Mouse (Mus musculus) neural tube, embryonic 13.5 days (tissue): ENCODE results near the gene Lclat1. TPM values are rescaled to one million over a fixed set of nuclear protein-coding genes. Genes with fewer than 3 reads are reported as not detected.
"Not testable (repeated sequence)": the region's sequence is repeated elsewhere in the genome, so short reads cannot be mapped to it uniquely, and the experiment has no call there.

ENCODE experiments used
- ATAC-seq: fragments of 200-750 bp; cut with Nextera tagmentation; 2 replicates; pipeline ENCODE4 v1.8.0; 2017; ENCODE audit warnings: low read depth, mild to moderate bottlenecking, moderate TSS enrichment, moderate library complexity
- H3K27ac ChIP-seq: fragments of 300-500 bp; sonication (generic); replicated peaks from 2 replicates; pipeline ENCODE4 v1.5.1; 2015; ENCODE audit warnings: moderate library complexity, mild to moderate bottlenecking, inconsistent platforms
- H3K27me3 ChIP-seq: fragments of 300-500 bp; sonication (generic); 2 replicates; pipeline ENCODE4 v1.6.1; 2015; ENCODE audit warnings: mild to moderate bottlenecking, inconsistent platforms
- H3K36me3 ChIP-seq: fragments of 300-500 bp; sonication (generic); 2 replicates; pipeline ENCODE4 v1.6.1; 2015; ENCODE audit warnings: mild to moderate bottlenecking, inconsistent platforms
- H3K4me1 ChIP-seq: fragments of 300-500 bp; sonication (generic); replicated peaks from 2 replicates; pipeline ENCODE4 v1.6.1; 2015; ENCODE audit warnings: inconsistent platforms
- H3K4me2 ChIP-seq: fragments of 300-500 bp; sonication (generic); 2 replicates; pipeline ENCODE4 v1.6.1; 2015; ENCODE audit warnings: inconsistent platforms, mild to moderate bottlenecking, moderate library complexity
- H3K4me3 ChIP-seq: fragments of 300-500 bp; sonication (generic); 2 replicates; pipeline ENCODE4 v1.5.1; 2015; ENCODE audit warnings: mild to moderate bottlenecking, inconsistent platforms
- H3K9ac ChIP-seq: fragments of 300-500 bp; sonication (generic); 2 replicates; pipeline ENCODE4 v1.6.1; 2015; ENCODE audit warnings: moderate library complexity, mild to moderate bottlenecking, inconsistent platforms
- H3K9me3 ChIP-seq: fragments of 300-500 bp; sonication (generic); 2 replicates; pipeline ENCODE4 v1.6.1; 2016; ENCODE audit warnings: inconsistent platforms
- WGBS: fragments of 180-500 bp; shearing (Covaris S2); methylation state at CpG from one replicate; pipeline ENCODE4 v1.1.7; 2015; 5-methylcytosine and 5-hydroxymethylcytosine counted together
- polyA plus RNA-seq: library from polyadenylated mRNA; unstranded; fragments of >200 nt; fragmentation: Nextera tagmentation; extraction: Ambion mirVana; gene quantifications from 2 replicates; pipeline ENCODE4 v1.2.1, GENCODE M21; 2015

The Lclat1 gene
- polyA plus RNA-seq, 1 experiment from 2014 or later = 10.9 TPM

- H3K27ac ChIP-seq = no peak overlapping the region
- ATAC-seq = no peak
- H3K4me2 ChIP-seq = no peak overlapping the region
- WGBS = 92% methylated on average over 6 of the region's 6 CpGs
- H3K4me3 ChIP-seq = no peak overlapping the region
- H3K4me1 ChIP-seq = no peaks in the 10 kb centered on the region
- no peaks in the 10 kb centered on the region for H3K36me3 ChIP-seq
- no peaks in the 10 kb centered on the region for H3K9me3 ChIP-seq
- H3K9ac ChIP-seq = no peak overlapping the region
- H3K27me3 ChIP-seq = no peaks in the 10 kb centered on the region
Observed at GRCm38 (mm10) chr17:73119150-73119549, 11.4 kb downstream of the Lclat1 start.

GRCm38 (mm10) chr17:73120545-73120944, 12.8 kb downstream of the Lclat1 start:
- no peak for ATAC-seq
- no peaks in the 10 kb centered on the region for H3K27me3 ChIP-seq
- H3K27ac ChIP-seq = no peak overlapping the region
- no peak overlapping the region for H3K4me3 ChIP-seq
- WGBS = 81% methylated on average over 5 of the region's 5 CpGs
- no peaks in the 10 kb centered on the region for H3K9me3 ChIP-seq
- H3K36me3 ChIP-seq = no peaks in the 10 kb centered on the region
- H3K4me1 ChIP-seq = no peaks in the 10 kb centered on the region
- no peak overlapping the region for H3K9ac ChIP-seq
- no peak overlapping the region for H3K4me2 ChIP-seq

GRCm38 (mm10) chr17:73121726-73122125, 13.9 kb downstream of the Lclat1 start:
- Histone ChIP-seq H3K4me2 (no peak overlapping the region), H3K9ac (no peak overlapping the region), H3K4me3 (no peak overlapping the region), H3K36me3 (no peaks in the 10 kb centered on the region), H3K27me3 (no peaks in the 10 kb centered on the region), H3K27ac (no peak overlapping the region), H3K4me1 (no peaks in the 10 kb centered on the region), H3K9me3 (no peaks in the 10 kb centered on the region)
- 88% methylated on average over 2 of the region's 2 CpGs for WGBS
- no peak for ATAC-seq

GRCm38 (mm10) chr17:73126349-73126748, 18.6 kb downstream of the Lclat1 start:
- no peak overlapping the region for H3K9ac ChIP-seq
- ATAC-seq = no peak

GRCm38 (mm10) chr17:73126903-73127302, 19.1 kb downstream of the Lclat1 start:
- Histone ChIP-seq H3K36me3 (no peaks in the 10 kb centered on the region), H3K27ac (no peak overlapping the region), H3K4me3 (no peak overlapping the region), H3K4me1 (no peaks in the 10 kb centered on the region), H3K9me3 (no peaks in the 10 kb centered on the region), H3K4me2 (no peak overlapping the region), H3K27me3 (no peaks in the 10 kb centered on the region), H3K9ac (no peak overlapping the region)
- ATAC-seq = no peak

More at GRCm38 (mm10) chr17:73126349-73126748, 18.6 kb downstream of the Lclat1 start:
- no peaks in the 10 kb centered on the region for H3K36me3 ChIP-seq
- no peak overlapping the region for H3K4me3 ChIP-seq
- no peak overlapping the region for H3K4me2 ChIP-seq
- no peaks in the 10 kb centered on the region for H3K4me1 ChIP-seq
- 76% methylated on average over 2 of the region's 2 CpGs for WGBS
- H3K9me3 ChIP-seq = no peaks in the 10 kb centered on the region
- H3K27ac ChIP-seq = no peak overlapping the region
- H3K27me3 ChIP-seq = no peaks in the 10 kb centered on the region

- Histone ChIP-seq H3K27me3 (no peaks in the 10 kb centered on the region), H3K4me1 (no peaks in the 10 kb centered on the region), H3K27ac (no peak overlapping the region), H3K9me3 (no peaks in the 10 kb centered on the region), H3K36me3 (no peaks in the 10 kb centered on the region), H3K4me3 (no peak overlapping the region), H3K4me2 (no peak overlapping the region), H3K9ac (no peak overlapping the region)
- ATAC-seq = no peak
- WGBS = 92% methylated on average over 5 of the region's 5 CpGs
Observed at GRCm38 (mm10) chr17:73136562-73137484, 29.0 kb downstream of the Lclat1 start.

GRCm38 (mm10) chr17:73138217-73138616, 30.4 kb downstream of the Lclat1 start:
- no peak for ATAC-seq
- no peaks in the 10 kb centered on the region for H3K4me1 ChIP-seq
- H3K36me3 ChIP-seq = no peaks in the 10 kb centered on the region
- no peaks in the 10 kb centered on the region for H3K9me3 ChIP-seq
- H3K4me2 ChIP-seq = no peak overlapping the region
- no peak overlapping the region for H3K27ac ChIP-seq
- H3K4me3 ChIP-seq = no peak overlapping the region
- 97% methylated on average over 3 of the region's 3 CpGs for WGBS
- no peak overlapping the region for H3K9ac ChIP-seq
- no peaks in the 10 kb centered on the region for H3K27me3 ChIP-seq

GRCm38 (mm10) chr17:73142029-73142428, 34.2 kb downstream of the Lclat1 start:
- Histone ChIP-seq H3K4me3 (no peak overlapping the region), H3K9ac (no peak overlapping the region), H3K4me1 (no peaks in the 10 kb centered on the region), H3K27me3 (no peaks in the 10 kb centered on the region), H3K27ac (no peak overlapping the region), H3K9me3 (no peaks in the 10 kb centered on the region), H3K36me3 (no peaks in the 10 kb centered on the region), H3K4me2 (no peak overlapping the region)
- 94% methylated on average over 4 of the region's 4 CpGs for WGBS
- no peak for ATAC-seq

GRCm38 (mm10) chr17:73142445-73142844, 34.7 kb downstream of the Lclat1 start:
- Histone ChIP-seq H3K27me3 (no peaks in the 10 kb centered on the region), H3K27ac (no peak overlapping the region), H3K4me2 (no peak overlapping the region), H3K9me3 (no peaks in the 10 kb centered on the region), H3K4me3 (no peak overlapping the region), H3K36me3 (no peaks in the 10 kb centered on the region), H3K4me1 (no peaks in the 10 kb centered on the region), H3K9ac (no peak overlapping the region)
- ATAC-seq = no peak
- WGBS = 87% methylated on average over 2 of the region's 2 CpGs

- ATAC-seq = no peak
- H3K27me3 ChIP-seq = no peaks in the 10 kb centered on the region
- no peak overlapping the region for H3K27ac ChIP-seq
- WGBS = 86% methylated on average over 2 of the region's 2 CpGs
- no peaks in the 10 kb centered on the region for H3K9me3 ChIP-seq
- H3K9ac ChIP-seq = no peak overlapping the region
- no peak overlapping the region for H3K4me2 ChIP-seq
- no peak overlapping the region for H3K4me3 ChIP-seq
- no peaks in the 10 kb centered on the region for H3K36me3 ChIP-seq
- no peaks in the 10 kb centered on the region for H3K4me1 ChIP-seq
Observed at GRCm38 (mm10) chr17:73145426-73145825, 37.6 kb downstream of the Lclat1 start.

GRCm38 (mm10) chr17:73148607-73149006, 40.8 kb downstream of the Lclat1 start:
- WGBS = 91% methylated on average over 2 of the region's 2 CpGs
- no peak overlapping the region for H3K9ac ChIP-seq
- H3K4me3 ChIP-seq = no peak overlapping the region
- no peaks in the 10 kb centered on the region for H3K27me3 ChIP-seq
- H3K4me2 ChIP-seq = no peak overlapping the region
- H3K9me3 ChIP-seq = no peaks in the 10 kb centered on the region
- no peaks in the 10 kb centered on the region for H3K4me1 ChIP-seq
- no peak overlapping the region for H3K27ac ChIP-seq
- no peaks in the 10 kb centered on the region for H3K36me3 ChIP-seq
- no peak for ATAC-seq

- H3K4me3 ChIP-seq, H3K9ac ChIP-seq, H3K4me1 ChIP-seq, ATAC-seq, H3K27ac ChIP-seq, H3K9me3 ChIP-seq, H3K27me3 ChIP-seq, H3K4me2 ChIP-seq, H3K36me3 ChIP-seq: not testable (repeated sequence)
- 91% methylated on average over 3 of the region's 3 CpGs for WGBS
Observed at GRCm38 (mm10) chr17:73152790-73153525, 45.2 kb downstream of the Lclat1 start.
